ENCODE assay signal across 17 mouse cellular contexts in the genomic region with DNA sequence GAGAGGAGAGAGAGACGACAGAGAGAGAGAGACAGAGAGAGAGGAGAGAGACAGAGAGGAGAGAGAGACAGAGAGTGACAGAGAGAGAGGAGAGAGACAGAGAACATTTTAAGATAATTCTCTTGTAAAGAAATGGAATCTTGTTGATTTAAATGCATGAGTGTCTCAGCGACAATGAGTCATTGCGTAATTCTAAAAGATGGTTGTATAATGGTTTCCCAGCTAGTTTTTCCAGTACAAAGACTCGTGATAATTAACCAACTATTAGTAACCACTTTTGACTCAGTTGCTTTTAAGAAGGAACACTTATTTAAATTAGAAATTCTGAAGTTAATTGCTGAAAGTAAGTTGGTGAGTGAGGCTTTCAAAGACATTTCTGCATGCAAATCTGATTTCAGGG.
"Had no signal": no experiment of that assay in that cellular context is flagged by ENCODE, and none has a peak within 500 bp of the region (broad histone marks: within the 10 kb centered on the region; RNA-seq: fewer than 3 reads in every experiment).

No protein-coding gene starts in this region.

- H3K27ac ChIP-seq: kidney, embryonic 15.5 days; limb, embryonic 13.5 days; liver, embryonic 13.5 days; neural tube, embryonic 12.5 days had no signal

- H3K4me1 ChIP-seq: kidney, embryonic 15.5 days; limb, embryonic 13.5 days; neural tube, embryonic 12.5 days had no signal

- H3K27me3 ChIP-seq: kidney, embryonic 15.5 days; limb, embryonic 13.5 days; liver, embryonic 13.5 days; neural tube, embryonic 12.5 days had no signal

- H3K9ac ChIP-seq: kidney, embryonic 15.5 days; limb, embryonic 13.5 days; liver, embryonic 13.5 days; neural tube, embryonic 12.5 days had no signal

- DNase-seq: kidney, adult 11 months; kidney, adult 8-10 months; kidney, postnatal 10 days; kidney, postnatal 4 days; left cerebral cortex, postnatal 4 days; liver, embryonic 13.5 days; lung, adult 2 months; lung, postnatal 14 days; lung, postnatal 4 days; midbrain, embryonic 14.5 days; right cerebral cortex, postnatal 4 days; thymus, adult 18-20 months; thymus, postnatal 36 days had no signal

- H3K4me2 ChIP-seq: kidney, embryonic 15.5 days; limb, embryonic 13.5 days; liver, embryonic 13.5 days; midbrain, embryonic 11.5 days; neural tube, embryonic 12.5 days had no signal

- H3K4me3 ChIP-seq: kidney, embryonic 15.5 days; limb, embryonic 13.5 days; liver, embryonic 13.5 days; neural tube, embryonic 12.5 days had no signal

- H3K9me3 ChIP-seq: kidney, embryonic 15.5 days; limb, embryonic 13.5 days; liver, embryonic 13.5 days; neural tube, embryonic 12.5 days had no signal

- H3K36me3 ChIP-seq: kidney, embryonic 15.5 days; limb, embryonic 13.5 days; liver, embryonic 13.5 days; neural tube, embryonic 12.5 days had no signal
